Mouse (Mus musculus) bone marrow macrophage, adult 2 months (primary cell): ENCODE results near the gene Lats2.

Source experiments
- CTCF ChIP-seq: IDR thresholded peaks from 2 replicates; pipeline ENCODE4 v1.5.1; 2012; ENCODE audit warnings: low read depth, mild to moderate bottlenecking, low read length, moderate library complexity
- POLR2A ChIP-seq: IDR thresholded peaks from 2 replicates; pipeline ENCODE4 v1.6.1; 2012; ENCODE audit warnings: mild to moderate bottlenecking, low read depth, low read length, borderline replicate concordance

- TF ChIP-seq CTCF (no peak), POLR2A (no peak)
These were observed 17.5 kb downstream of the Lats2 start for GRCm38 (mm10) chr14:57740651-57741050.
